Comparison of ENCODE assay signal across 9 mouse cellular contexts in genomic region chr3:119256516-119256915, GRCm38 (mm10).
DNase-seq lines count a peak whose midpoint lies in the region; ATAC-seq and TF ChIP-seq lines count a peak whose summit lies in the region.
"Had no signal": no experiment of that assay in that cellular context is flagged by ENCODE, and none has a peak within 500 bp of the region (broad histone marks: within the 10 kb centered on the region; RNA-seq: fewer than 3 reads in every experiment).

No protein-coding gene starts in this region.

- H3K4me1 ChIP-seq in hindbrain, embryonic 11.5 days (replicated peaks; ENCODE audit: control insufficient read depth, insufficient read depth, low read length) = no peaks in the 10 kb centered on the region
- H3K4me1 ChIP-seq in hindbrain, embryonic 12.5 days = no peaks in the 10 kb centered on the region
- H3K4me1 ChIP-seq in testis, adult 2 months (ENCODE audit: control insufficient read depth, insufficient read depth, low read length) = no peaks in the 10 kb centered on the region
- H3K4me1 ChIP-seq: liver, embryonic 15.5 days had no signal

- H3K9ac ChIP-seq in hindbrain, embryonic 11.5 days (ENCODE audit: low read depth, low read length) = no peak overlapping the region
- no peak overlapping the region for H3K9ac ChIP-seq in hindbrain, embryonic 12.5 days
- H3K9ac ChIP-seq: liver, embryonic 15.5 days had no signal

- H3K4me3 ChIP-seq in hindbrain, embryonic 11.5 days (ENCODE audit: low read depth, low read length) = no peak overlapping the region
- H3K4me3 ChIP-seq in hindbrain, embryonic 12.5 days = no peak overlapping the region
- no peak overlapping the region for H3K4me3 ChIP-seq in testis, adult 2 months (ENCODE audit: control insufficient read depth, low read depth, low read length)
- H3K4me3 ChIP-seq: liver, embryonic 15.5 days had no signal

- no peaks in the 10 kb centered on the region for H3K9me3 ChIP-seq in hindbrain, embryonic 11.5 days (ENCODE audit: control insufficient read depth, low read length)
- no peaks in the 10 kb centered on the region for H3K9me3 ChIP-seq in hindbrain, embryonic 12.5 days (replicated peaks)
- H3K9me3 ChIP-seq: liver, embryonic 15.5 days had no signal

- 47% methylated on average over 5 of the region's 5 CpGs for WGBS in hindbrain, embryonic 11.5 days
- 47% methylated on average over 5 of the region's 5 CpGs for WGBS in hindbrain, embryonic 12.5 days

- peak; percentile 7; the same call in 1 of the 2 replicates for TF ChIP-seq CTCF in testis, adult 2 months (IDR thresholded peaks at IDR 0.05; ENCODE audit: control insufficient read depth, insufficient read depth, insufficient replicate concordance, low read depth, low read length)

- H3K27ac ChIP-seq in hindbrain, embryonic 11.5 days (ENCODE audit: low read depth, low read length) = no peak overlapping the region
- H3K27ac ChIP-seq in hindbrain, embryonic 12.5 days = no peak overlapping the region
- H3K27ac ChIP-seq in testis, adult 2 months (ENCODE audit: control insufficient read depth, insufficient read depth, low read depth, low read length) = no peak overlapping the region
- H3K27ac ChIP-seq: liver, embryonic 15.5 days had no signal

- no peaks in the 10 kb centered on the region for H3K27me3 ChIP-seq in hindbrain, embryonic 11.5 days (ENCODE audit: control insufficient read depth, insufficient read depth, low read length)
- no peaks in the 10 kb centered on the region for H3K27me3 ChIP-seq in hindbrain, embryonic 12.5 days
- H3K27me3 ChIP-seq in testis, adult 2 months (ENCODE audit: control insufficient read depth, insufficient read depth, low read length) = no peaks in the 10 kb centered on the region
- H3K27me3 ChIP-seq: liver, embryonic 15.5 days had no signal

- H3K36me3 ChIP-seq in hindbrain, embryonic 11.5 days (ENCODE audit: control insufficient read depth, insufficient read depth, low read length) = no peaks in the 10 kb centered on the region
- no peaks in the 10 kb centered on the region for H3K36me3 ChIP-seq in hindbrain, embryonic 12.5 days
- no peaks in the 10 kb centered on the region for H3K36me3 ChIP-seq in testis, adult 2 months (ENCODE audit: control insufficient read depth, insufficient read depth, low read length)
- H3K36me3 ChIP-seq: liver, embryonic 15.5 days had no signal

- no peak for ATAC-seq in hindbrain, embryonic 11.5 days (ENCODE audit: low FRiP score)
- no peak for ATAC-seq in hindbrain, embryonic 12.5 days (ENCODE audit: low FRiP score)
- no peak for ATAC-seq in activated CD4-positive, CD25-positive, alpha-beta regulatory T cell, adult 4 months

- H3K4me2 ChIP-seq in hindbrain, embryonic 11.5 days (replicated peaks; ENCODE audit: low read depth, low read length) = no peak overlapping the region
- no peak overlapping the region for H3K4me2 ChIP-seq in hindbrain, embryonic 12.5 days (replicated peaks)
- H3K4me2 ChIP-seq: liver, embryonic 15.5 days had no signal

- DNase-seq in hindbrain, embryonic 11.5 days (ENCODE audit: low spot score) = peak; percentile 32
- no peak for DNase-seq in testis, postnatal 14 days (ENCODE audit: low spot score)
- DNase-seq in layer of hippocampus, postnatal 10 days (ENCODE audit: low spot score in 2 of 2) = peak; percentile 49 to 64
- DNase-seq in natural killer cell, adult 2 months (ENCODE audit: low spot score in 2 of 2) = no peak
- no peak for DNase-seq in liver

- no peak for TF ChIP-seq POLR2A in testis, adult 2 months (IDR thresholded peaks at IDR 0.05; ENCODE audit: control insufficient read depth, low read depth, low read length)

Comparison
In these comparisons a context has a peak if more than half of its experiments do, and no peak if none do; other contexts are left out.
1. DNase-seq: peak in hindbrain, embryonic 11.5 days (single experiment) and layer of hippocampus, postnatal 10 days (2 of 2); none in testis, postnatal 14 days (single experiment), natural killer cell, adult 2 months (0 of 2) and liver (single experiment).